Mouse (Mus musculus) spleen, adult 18-20 months (tissue): Measurements from ENCODE around the gene Olfr1395.
A peak's percentile ranks its signal among the peaks of the same experiment; 100 is the strongest.
"Not testable (repeated sequence)": the region's sequence is repeated elsewhere in the genome, so short reads cannot be mapped to it uniquely, and the experiment has no call there.

Experiments
- DNase-seq, 2 experiments: peaks; one replicate each; pipeline ENCODE4 v3.0.0; 2022; ENCODE audit warnings: mixed read lengths in 2 of 2

Gene Olfr1395

DNA sequence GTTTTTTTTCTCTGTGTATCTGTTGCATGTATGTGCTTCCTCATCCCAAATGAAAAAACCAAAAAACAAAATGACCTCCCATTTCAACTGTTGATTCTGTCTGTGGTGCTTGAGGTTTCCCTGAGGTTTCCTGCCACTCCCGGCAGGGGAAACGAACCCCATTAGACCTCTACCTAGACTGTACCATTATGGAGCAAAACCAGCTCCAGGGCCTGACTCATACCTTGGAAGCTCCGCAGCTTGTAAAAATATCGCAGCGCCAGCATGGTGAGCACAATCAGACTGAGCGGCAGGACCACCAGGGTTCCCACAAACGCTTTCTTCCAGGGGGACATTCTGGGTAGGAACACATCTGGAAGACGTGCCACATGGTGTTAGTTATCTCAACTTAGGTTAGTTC, 33.3 kb downstream of the Olfr1395 start:
- no peak for DNase-seq

DNA sequence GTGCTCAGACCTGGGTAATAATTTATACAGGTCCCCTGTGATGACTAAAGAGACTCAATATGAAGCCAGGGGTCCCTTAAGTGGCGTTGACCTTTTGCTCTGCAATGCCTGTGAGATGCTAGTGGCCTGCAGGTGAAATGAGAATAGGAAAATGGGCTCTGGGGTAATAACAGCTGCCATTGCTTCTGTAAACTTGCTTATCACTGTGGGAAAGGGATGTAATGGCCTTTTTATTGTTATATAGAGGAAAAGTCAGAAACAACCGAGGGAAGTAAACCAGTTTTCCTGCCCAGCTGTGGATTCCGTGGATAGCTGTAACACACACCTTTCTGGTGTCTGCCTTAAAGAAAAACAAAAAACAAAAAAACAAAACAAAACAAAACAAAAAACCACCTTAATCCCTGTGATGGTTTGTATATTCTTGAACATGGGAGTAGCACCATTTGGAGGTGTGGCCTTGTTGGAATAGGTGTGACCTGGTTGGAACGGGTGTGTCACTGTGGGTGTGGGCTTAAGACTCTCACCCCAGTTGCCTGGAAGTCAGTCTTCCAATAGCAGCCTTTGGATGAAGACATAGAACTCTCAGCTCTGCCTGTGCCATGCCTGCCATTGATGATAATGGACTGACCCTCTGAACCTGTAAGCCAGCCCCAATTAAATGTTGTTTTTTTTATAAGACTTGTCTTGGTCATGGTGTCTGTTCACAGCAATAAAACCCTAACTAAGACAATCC, 34.1 kb downstream of the Olfr1395 start:
- not testable (repeated sequence) for DNase-seq

DNA sequence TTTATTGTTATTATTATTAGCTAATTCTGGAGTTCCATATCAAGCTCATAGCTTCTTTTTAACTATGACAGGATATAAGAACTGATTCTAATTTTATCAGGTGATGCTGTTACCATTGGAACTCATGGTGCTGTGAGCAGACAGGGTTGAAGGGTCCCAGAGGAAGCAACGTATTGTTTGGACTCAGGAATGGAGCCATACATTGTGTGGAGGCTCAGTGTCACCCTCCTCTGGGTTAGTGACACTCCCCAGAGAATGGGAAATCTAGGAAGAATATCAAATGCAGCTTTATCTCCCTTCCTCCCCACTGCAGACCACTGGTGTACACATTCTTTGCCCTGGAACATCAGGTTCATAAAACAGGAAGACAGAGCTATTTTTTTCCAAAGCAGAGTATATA, 41.1 kb downstream of the Olfr1395 start:
- DNase-seq, result no peak

DNA sequence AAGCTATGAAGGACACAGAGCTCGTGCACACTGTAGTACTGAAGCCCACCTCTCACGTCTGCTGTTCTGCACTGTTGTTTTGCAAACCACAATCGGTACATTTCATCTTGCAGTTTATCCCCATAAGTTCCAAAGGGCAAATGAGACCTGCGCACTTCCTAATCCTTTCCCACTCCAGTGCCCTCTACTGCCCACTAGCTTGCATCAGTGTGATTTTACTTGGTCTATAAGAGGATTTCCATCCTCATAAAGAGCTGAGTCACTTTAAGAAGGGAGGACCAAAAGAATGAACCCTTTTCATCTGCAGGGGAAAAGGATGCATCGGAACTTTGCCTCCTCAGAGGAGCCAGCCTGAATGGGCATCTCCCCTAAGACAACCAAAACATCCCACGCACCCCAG, 44.4 kb downstream of the Olfr1395 start:
- no peak for DNase-seq

DNA sequence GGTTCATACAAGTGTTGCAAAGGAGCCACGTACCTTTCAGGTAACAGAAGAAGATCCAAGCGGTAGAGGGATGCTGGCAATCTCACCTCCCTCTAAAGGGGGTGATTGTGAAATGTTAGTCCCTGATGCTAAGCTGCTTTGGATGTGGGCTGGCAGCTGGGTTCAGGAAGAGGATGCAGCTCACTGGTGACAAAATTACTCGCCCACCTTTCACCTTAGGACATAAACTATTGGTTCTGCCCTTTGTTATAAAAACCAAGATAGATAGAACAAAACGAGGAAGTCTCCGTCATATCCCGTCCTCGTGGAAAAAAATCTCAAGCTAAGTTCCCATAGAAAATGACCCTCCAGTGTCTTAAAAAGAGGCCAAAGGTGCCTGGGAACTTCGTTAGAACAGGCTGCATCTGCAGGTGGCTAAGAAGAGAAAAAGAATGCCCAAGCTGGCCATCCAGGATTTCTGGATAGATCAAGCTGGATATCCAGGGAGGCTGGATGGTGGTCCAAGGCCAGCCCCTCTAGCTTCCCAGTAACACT, 44.9 kb downstream of the Olfr1395 start, which contains the start of gene Btnl9:
Gene Btnl9 (minus strand): TSS at position 205 of the 534 bp plus-strand sequence.
- no peak for DNase-seq

DNA sequence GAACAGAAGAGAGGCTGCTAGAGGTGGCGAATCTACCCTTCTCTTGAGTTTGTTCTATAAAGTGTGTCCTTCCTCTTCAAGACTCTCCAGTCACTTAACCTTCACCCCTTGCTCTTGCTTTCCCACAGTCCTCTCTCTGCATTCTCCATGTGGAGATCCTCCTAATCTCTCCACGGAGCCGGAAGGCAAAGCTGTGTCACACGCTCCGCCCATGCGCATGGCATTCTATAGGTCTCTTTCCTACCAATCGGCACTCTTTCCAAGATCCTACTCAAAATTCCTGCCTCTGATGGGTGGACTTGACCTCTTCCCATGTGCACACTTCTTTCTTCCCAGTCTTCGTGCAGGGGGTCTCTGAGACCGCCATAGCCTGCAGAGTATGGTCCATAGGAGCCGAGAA, 45.6 kb downstream of the Olfr1395 start:
- DNase-seq, result no peak

DNA sequence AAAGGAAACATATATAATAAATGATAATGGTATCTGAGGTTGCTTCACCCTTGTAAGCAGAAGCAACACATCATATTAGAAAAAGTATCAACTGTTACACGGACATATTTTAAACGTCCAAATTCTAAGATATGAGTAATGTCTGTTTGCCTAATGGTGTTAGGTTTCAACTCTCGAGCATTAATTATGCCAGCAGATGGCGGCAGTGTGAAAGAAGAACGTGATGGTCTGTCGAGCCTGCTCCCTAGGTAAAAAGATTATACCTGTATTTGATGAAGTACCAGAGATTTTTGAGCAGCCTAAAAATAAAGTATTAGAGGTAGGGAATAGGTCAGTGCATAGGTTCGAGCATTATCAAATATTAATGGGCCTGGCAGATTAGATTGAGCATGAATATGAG, 47.7 kb downstream of the Olfr1395 start:
- DNase-seq, result peak; percentile 35 to 76

DNA sequence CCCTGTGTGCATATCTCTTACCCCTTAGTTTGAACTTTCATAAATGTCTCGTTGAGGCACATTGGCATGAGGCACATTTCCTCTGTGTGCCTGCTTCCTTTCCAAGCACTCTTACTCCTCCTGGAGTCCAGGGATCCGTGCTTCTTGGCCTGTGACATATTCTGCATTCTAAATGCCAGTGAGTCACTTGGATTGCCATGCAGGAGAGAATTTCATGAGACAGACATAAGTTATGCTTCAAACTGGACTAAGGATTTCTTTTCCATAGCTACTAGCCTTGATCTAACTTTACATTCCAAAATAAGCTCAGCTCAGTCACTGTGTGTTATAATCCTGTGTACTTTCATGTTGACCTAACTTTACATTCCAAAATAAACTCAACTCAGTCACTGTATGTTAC, 49.0 kb downstream of the Olfr1395 start:
- DNase-seq, result no peak

DNA sequence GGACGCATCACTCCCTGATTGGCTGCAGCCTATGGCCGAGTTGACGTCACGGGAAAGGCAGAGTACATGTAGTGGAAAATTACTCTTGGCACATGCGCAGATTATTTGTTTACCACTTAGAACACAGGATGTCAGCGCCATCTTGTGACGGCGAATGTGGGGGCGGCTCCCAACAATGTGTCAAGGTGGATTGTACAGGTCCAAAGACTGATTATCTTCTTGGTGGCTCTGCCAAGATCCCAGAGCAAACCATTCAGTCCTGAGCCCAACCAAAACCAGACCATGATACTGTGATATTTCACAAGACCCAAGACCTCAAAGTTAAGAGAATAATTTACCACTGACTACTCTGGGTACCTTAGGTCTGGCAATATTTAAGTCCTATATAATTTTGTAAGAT, 52.7 kb downstream of the Olfr1395 start:
- not testable (repeated sequence) for DNase-seq

DNA sequence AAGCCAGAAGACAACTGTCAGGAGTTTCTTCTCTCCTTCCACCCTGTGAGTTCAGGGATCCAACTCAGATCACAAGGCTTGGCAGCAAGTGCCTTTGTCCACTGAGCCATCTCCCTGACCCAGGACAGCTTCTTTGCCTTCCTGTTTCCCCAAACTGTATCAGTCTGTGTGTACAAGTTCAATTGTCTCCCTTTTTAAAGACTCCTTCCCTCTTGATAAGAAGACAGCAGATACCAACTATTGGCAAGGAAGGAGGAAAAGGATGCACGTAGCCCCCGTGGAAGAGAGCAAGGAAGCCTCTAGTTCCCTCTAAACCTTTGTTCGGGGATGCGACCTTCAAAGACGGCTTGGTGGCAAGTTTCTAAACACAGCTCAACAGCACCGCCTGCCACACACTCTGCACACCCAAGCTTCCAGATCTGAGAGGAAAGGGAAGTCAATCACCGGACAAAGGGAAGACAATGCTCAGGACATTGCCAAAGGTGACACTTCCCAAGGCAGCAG, 53.8 kb downstream of the Olfr1395 start:
- DNase-seq, result no peak
